Mouse (Mus musculus) embryonic facial prominence, embryonic 15.5 days (tissue): ENCODE measurements around the gene Ppfia2. TPM values are rescaled to one million over a fixed set of nuclear protein-coding genes. Genes with fewer than 3 reads are reported as not detected.

Experiments used
- ATAC-seq: fragments of 200-750 bp; cut with Nextera tagmentation; 2 replicates; pipeline ENCODE4 v1.8.0; 2017; ENCODE audit warnings: low read depth, moderate TSS enrichment; ENCODE audit not compliant: insufficient number of reproducible peaks, low FRiP score, low TSS enrichment
- H3K27ac ChIP-seq: fragments of 300-500 bp; sonication (generic); replicated peaks from 2 replicates; pipeline ENCODE4 v1.5.1; 2015; ENCODE audit warnings: mild to moderate bottlenecking, inconsistent platforms
- H3K27me3 ChIP-seq: fragments of 300-500 bp; sonication (generic); 2 replicates; pipeline ENCODE4 v1.6.1; 2015; ENCODE audit warnings: inconsistent platforms
- H3K36me3 ChIP-seq: fragments of 300-500 bp; sonication (generic); 2 replicates; pipeline ENCODE4 v1.6.1; 2015; ENCODE audit warnings: mild to moderate bottlenecking, inconsistent platforms
- H3K4me1 ChIP-seq: fragments of 300-500 bp; sonication (generic); 2 replicates; pipeline ENCODE4 v1.6.1; 2015; ENCODE audit warnings: inconsistent platforms
- H3K4me2 ChIP-seq: fragments of 300-500 bp; sonication (generic); replicated peaks from 2 replicates; pipeline ENCODE4 v1.6.1; 2015; ENCODE audit warnings: mild to moderate bottlenecking, inconsistent platforms
- H3K4me3 ChIP-seq: fragments of 300-500 bp; sonication (generic); replicated peaks from 2 replicates; pipeline ENCODE4 v1.5.1; 2015; ENCODE audit warnings: mild to moderate bottlenecking, inconsistent platforms
- H3K9ac ChIP-seq: fragments of 300-500 bp; sonication (generic); 2 replicates; pipeline ENCODE4 v1.6.1; 2015; ENCODE audit warnings: inconsistent platforms
- H3K9me3 ChIP-seq: fragments of 300-500 bp; sonication (generic); replicated peaks from 2 replicates; pipeline ENCODE4 v1.6.1; 2016; ENCODE audit warnings: inconsistent platforms
- WGBS: fragments of 180-500 bp; shearing (Covaris S2); methylation state at CpG from one replicate; pipeline ENCODE4 v1.1.7; 2015; 5-methylcytosine and 5-hydroxymethylcytosine counted together
- polyA plus RNA-seq: library from polyadenylated mRNA; unstranded; fragments of >200 nt; fragmentation: Nextera tagmentation; extraction: Ambion mirVana; gene quantifications from 2 replicates; pipeline ENCODE4 v1.2.1, GENCODE M21; 2015

The Ppfia2 gene
- polyA plus RNA-seq, 1 experiment from 2014 or later: 1.4 TPM

- 75% methylated on average over 5 of the region's 5 CpGs for WGBS
- no peak overlapping the region for H3K4me2 ChIP-seq
- no peak overlapping the region for H3K27ac ChIP-seq
- no peak overlapping the region for H3K9ac ChIP-seq
- H3K9me3 ChIP-seq: no peaks in the 10 kb centered on the region
- no peaks in the 10 kb centered on the region for H3K27me3 ChIP-seq
- no peaks in the 10 kb centered on the region for H3K4me1 ChIP-seq
- no peak overlapping the region for H3K4me3 ChIP-seq
- H3K36me3 ChIP-seq: no peaks in the 10 kb centered on the region
- no peak for ATAC-seq
Observed at GRCm38 (mm10) chr10:106603319-106603898, 133.3 kb downstream of the Ppfia2 start.

DNA sequence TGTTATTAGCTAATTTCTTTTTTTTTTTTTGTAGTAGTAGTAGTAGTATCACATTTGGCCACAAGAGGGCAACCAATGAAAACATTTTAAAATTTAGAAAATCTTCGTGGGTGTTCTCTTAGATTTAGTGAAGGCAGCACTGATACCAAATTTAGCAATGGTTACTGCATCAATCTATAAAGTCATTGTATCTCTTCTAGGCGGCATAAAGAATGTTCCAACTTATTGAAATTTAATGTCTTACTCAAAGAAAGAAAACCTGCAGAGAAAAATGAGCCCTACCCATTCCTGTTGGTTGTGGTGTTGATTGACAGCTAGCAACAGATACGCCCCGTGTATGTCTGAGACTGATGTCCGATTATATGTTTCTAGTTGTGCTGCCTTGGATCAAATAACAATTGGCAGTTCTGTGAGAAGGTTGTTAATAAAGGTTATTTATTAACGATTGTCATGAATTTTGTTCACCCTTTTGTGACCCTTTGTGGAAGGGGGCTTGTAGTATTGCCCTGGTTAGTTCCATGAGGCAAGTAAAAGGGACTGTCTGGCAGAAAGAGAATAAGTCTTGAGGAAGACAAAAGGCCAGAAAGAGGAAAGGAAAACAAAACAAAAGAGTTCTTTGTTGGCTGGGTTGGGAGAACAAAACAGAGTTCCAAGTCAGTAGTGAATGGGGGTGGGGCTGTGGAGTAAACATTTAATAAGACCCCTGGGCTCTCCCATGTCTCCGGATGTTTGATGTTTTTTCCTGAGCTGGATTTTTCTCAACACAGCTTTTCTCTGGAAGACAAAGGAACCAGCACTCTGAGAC is 139.2 kb downstream of the Ppfia2 start:
- H3K9me3 ChIP-seq: no peaks in the 10 kb centered on the region
- no peaks in the 10 kb centered on the region for H3K4me1 ChIP-seq
- H3K4me3 ChIP-seq: peak overlapping the region; percentile 16
- H3K27me3 ChIP-seq: no peaks in the 10 kb centered on the region
- 0 out of 2 replicates have a peak, but pooled peaks have one; percentile 57 for ATAC-seq
- no peaks in the 10 kb centered on the region for H3K36me3 ChIP-seq
- H3K4me2 ChIP-seq: peak overlapping the region; percentile 36
- no peak overlapping the region for H3K27ac ChIP-seq
- H3K9ac ChIP-seq: no peak overlapping the region
- 8% methylated on average over 7 of the region's 7 CpGs for WGBS

- Histone ChIP-seq H3K4me1 (no peaks in the 10 kb centered on the region), H3K9ac (no peak overlapping the region), H3K36me3 (no peaks in the 10 kb centered on the region), H3K27ac (no peak overlapping the region), H3K27me3 (no peaks in the 10 kb centered on the region), H3K9me3 (no peaks in the 10 kb centered on the region), H3K4me2 (no peak overlapping the region), H3K4me3 (no peak overlapping the region)
- WGBS: 74% methylated on average over 3 of the region's 3 CpGs
- ATAC-seq: no peak
Observed at GRCm38 (mm10) chr10:106610222-106610621, 140.1 kb downstream of the Ppfia2 start.

- Histone ChIP-seq H3K36me3 (no peaks in the 10 kb centered on the region), H3K4me3 (no peak overlapping the region), H3K27ac (no peak overlapping the region), H3K4me1 (no peaks in the 10 kb centered on the region), H3K9ac (no peak overlapping the region), H3K9me3 (no peaks in the 10 kb centered on the region), H3K27me3 (no peaks in the 10 kb centered on the region), H3K4me2 (no peak overlapping the region)
- WGBS: 64% methylated on average over 1 of the region's 1 CpGs
- no peak for ATAC-seq
Observed at GRCm38 (mm10) chr10:106618194-106618593, 148.1 kb downstream of the Ppfia2 start.

DNA sequence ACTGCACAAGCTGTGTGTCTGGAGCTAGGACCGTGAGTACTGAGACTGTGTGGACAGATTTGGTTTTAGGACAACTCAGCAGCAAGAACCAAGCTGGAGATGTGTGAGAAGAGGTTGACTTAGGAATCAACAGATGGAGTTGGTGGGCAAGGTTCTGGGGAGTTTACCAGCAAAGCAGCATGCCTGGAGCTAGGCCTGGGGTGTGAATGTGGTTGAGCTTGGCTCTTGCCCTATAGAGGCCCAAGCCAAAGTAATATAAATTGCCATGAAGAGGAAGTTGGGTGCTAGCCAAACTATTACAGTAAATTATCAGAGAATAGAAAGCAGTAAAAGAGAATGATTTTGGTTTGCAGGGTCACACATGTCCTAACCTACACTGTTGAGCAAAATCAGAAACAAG is 150.8 kb downstream of the Ppfia2 start:
- no peak overlapping the region for H3K27ac ChIP-seq
- no peaks in the 10 kb centered on the region for H3K36me3 ChIP-seq
- no peaks in the 10 kb centered on the region for H3K9me3 ChIP-seq
- H3K9ac ChIP-seq: no peak overlapping the region
- no peak overlapping the region for H3K4me2 ChIP-seq
- no peaks in the 10 kb centered on the region for H3K27me3 ChIP-seq
- ATAC-seq: no peak
- H3K4me3 ChIP-seq: no peak overlapping the region
- WGBS: 90% methylated on average over 1 of the region's 1 CpGs
- H3K4me1 ChIP-seq: no peaks in the 10 kb centered on the region

GRCm38 (mm10) chr10:106623342-106623741 is 153.2 kb downstream of the Ppfia2 start:
- WGBS: 76% methylated on average over 10 of the region's 10 CpGs
- H3K9ac ChIP-seq: no peak overlapping the region
- H3K4me1 ChIP-seq: no peaks in the 10 kb centered on the region
- H3K36me3 ChIP-seq: no peaks in the 10 kb centered on the region
- H3K9me3 ChIP-seq: no peaks in the 10 kb centered on the region
- H3K27ac ChIP-seq: no peak overlapping the region
- H3K4me3 ChIP-seq: no peak overlapping the region
- ATAC-seq: no peak
- H3K4me2 ChIP-seq: no peak overlapping the region
- no peaks in the 10 kb centered on the region for H3K27me3 ChIP-seq

DNA sequence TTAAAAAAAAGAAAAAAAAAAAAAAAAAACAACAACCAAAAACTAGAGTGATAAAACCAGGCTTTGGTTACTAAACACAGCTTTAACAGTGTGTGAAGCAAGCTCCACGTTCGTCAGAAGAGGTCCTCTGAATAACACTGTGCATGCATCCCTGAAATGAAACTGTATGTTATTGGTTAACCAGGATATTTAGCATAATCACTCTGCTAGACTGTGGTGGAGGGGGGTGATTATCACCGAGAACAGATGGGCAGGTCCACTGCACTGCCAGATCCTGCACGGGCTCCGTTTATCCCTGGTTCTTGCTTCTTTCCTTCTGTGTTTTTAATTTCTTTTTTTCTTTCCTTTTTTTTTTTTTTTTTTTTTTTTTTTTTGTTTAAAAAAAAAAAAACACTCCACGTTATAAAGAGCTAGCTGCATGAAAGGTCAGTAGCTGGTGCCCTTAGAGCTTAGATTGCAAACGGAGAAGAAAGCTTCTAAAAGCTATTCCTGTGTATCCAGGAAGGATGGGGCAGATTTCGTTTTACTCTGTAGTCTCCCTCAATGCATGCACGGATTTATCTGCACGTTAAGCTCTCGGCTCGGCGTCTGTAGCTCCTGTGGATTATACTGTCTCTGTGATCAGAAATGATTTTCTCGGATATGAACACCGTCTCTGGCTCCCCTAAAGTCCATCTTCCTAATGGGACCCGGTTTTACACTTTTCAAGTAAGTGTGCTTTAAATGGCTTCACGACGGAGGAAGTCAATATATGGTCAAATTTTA is 162.2 kb downstream of the Ppfia2 start:
- no peaks in the 10 kb centered on the region for H3K36me3 ChIP-seq
- no peaks in the 10 kb centered on the region for H3K27me3 ChIP-seq
- 43% methylated on average over 18 of the region's 18 CpGs for WGBS
- peak overlapping the region; percentile 25 for H3K4me2 ChIP-seq
- H3K9me3 ChIP-seq: no peaks in the 10 kb centered on the region
- no peak overlapping the region for H3K27ac ChIP-seq
- peak overlapping the region; percentile 6 for H3K4me3 ChIP-seq
- no peak for ATAC-seq
- no peak overlapping the region for H3K9ac ChIP-seq
- H3K4me1 ChIP-seq: no peaks in the 10 kb centered on the region

DNA sequence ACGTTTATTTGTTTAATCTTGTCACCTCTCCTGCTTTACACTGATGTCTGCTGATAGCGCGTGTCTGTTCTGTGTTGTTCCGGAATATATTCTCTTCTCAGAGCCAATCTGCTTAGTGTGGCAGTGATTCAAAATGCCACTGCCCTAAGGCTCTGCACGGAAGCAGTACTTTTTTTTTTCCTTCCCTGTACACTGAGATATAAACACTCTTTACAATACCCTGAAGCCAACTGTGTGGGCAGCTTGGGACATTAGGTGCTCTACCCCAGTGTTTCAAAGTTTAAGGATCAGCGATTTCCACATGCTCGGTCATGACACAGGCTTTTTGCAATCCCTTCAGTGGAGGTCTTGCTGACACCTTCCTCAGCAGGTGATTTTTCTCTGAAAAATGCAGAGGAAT is 163.8 kb downstream of the Ppfia2 start:
- H3K36me3 ChIP-seq: no peaks in the 10 kb centered on the region
- no peak overlapping the region for H3K4me3 ChIP-seq
- ATAC-seq: no peak
- H3K9ac ChIP-seq: no peak overlapping the region
- H3K27ac ChIP-seq: no peak overlapping the region
- no peaks in the 10 kb centered on the region for H3K27me3 ChIP-seq
- H3K4me1 ChIP-seq: no peaks in the 10 kb centered on the region
- H3K4me2 ChIP-seq: no peak overlapping the region
- H3K9me3 ChIP-seq: no peaks in the 10 kb centered on the region
- 69% methylated on average over 7 of the region's 7 CpGs for WGBS

DNA sequence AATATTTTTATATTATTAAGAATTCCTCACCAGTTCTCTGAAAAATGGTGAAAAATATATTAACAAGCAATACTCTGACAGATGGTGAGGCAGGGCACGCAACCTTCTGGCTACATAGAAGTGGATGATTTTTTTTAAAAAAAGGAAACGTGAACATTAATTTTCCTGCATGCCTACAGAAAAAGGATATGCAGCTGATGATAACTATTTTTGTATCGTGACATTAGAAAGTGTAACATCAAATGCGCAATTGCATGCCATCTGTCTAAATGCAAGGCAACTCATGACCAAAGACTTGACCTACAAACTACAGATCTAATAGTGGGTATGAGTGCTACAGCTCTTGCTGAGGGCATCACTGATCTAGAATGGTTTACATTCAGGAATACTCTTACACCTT is 182.1 kb downstream of the Ppfia2 start:
- WGBS: 89% methylated on average over 4 of the region's 4 CpGs
- Histone ChIP-seq H3K9ac (no peak overlapping the region), H3K4me3 (no peak overlapping the region), H3K9me3 (no peaks in the 10 kb centered on the region), H3K27ac (no peak overlapping the region), H3K4me2 (no peak overlapping the region), H3K36me3 (no peaks in the 10 kb centered on the region), H3K4me1 (no peaks in the 10 kb centered on the region), H3K27me3 (no peaks in the 10 kb centered on the region)
- no peak for ATAC-seq

DNA sequence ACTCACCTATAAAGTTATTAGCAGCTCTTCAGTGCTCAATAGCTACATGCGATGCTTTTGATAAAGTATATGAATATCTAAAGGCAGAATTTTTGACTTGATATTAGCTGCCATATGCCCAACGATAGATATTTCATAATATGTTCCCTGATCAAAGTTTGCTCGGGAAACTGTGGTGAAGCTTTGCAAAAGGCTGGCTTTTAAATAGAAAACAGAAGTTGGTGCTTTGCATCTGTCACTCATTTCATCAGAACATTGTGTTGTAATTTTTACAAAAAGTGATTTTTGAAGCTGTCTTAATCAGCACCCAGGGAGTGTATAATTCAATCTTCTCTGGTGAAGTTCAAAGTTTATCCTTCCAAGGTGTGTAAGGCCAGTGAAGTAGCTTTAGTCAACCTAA is 195.1 kb downstream of the Ppfia2 start:
- no peak overlapping the region for H3K4me2 ChIP-seq

GRCm38 (mm10) chr10:106670170-106670569 is 200.0 kb downstream of the Ppfia2 start:
- Histone ChIP-seq H3K9ac (no peak overlapping the region), H3K4me2 (no peak overlapping the region), H3K27me3 (no peaks in the 10 kb centered on the region), H3K4me1 (no peaks in the 10 kb centered on the region), H3K36me3 (no peaks in the 10 kb centered on the region), H3K27ac (no peak overlapping the region), H3K4me3 (no peak overlapping the region), H3K9me3 (no peaks in the 10 kb centered on the region)
- 79% methylated on average over 3 of the region's 3 CpGs for WGBS
- ATAC-seq: no peak

More for the DNA sequence above, 195.1 kb downstream of the Ppfia2 start:
- H3K4me1 ChIP-seq: no peaks in the 10 kb centered on the region
- no peak overlapping the region for H3K9ac ChIP-seq
- H3K9me3 ChIP-seq: no peaks in the 10 kb centered on the region
- 48% methylated on average over 3 of the region's 3 CpGs for WGBS
- H3K4me3 ChIP-seq: no peak overlapping the region
- no peak overlapping the region for H3K27ac ChIP-seq
- no peaks in the 10 kb centered on the region for H3K27me3 ChIP-seq
- no peak for ATAC-seq
- H3K36me3 ChIP-seq: no peaks in the 10 kb centered on the region
